Mouse (Mus musculus) bone marrow, adult 2 months (tissue): ENCODE results near the gene Wtap. TPM values are rescaled to one million over a fixed set of nuclear protein-coding genes. Genes with fewer than 3 reads are reported as not detected.

Experiments
- H3K27ac ChIP-seq: fragments of 200-500 bp; 2 replicates; pipeline ENCODE4 v1.5.1; 2012; ENCODE audit warnings: low read depth, mild to moderate bottlenecking, control low read depth, inconsistent platforms, low read length; ENCODE audit not compliant: control insufficient read depth, poor library complexity, insufficient read depth
- H3K4me1 ChIP-seq: fragments of 200-500 bp; 2 replicates; pipeline ENCODE4 v1.6.1; 2011; ENCODE audit warnings: low read length; ENCODE audit not compliant: control insufficient read depth, insufficient read depth
- H3K4me3 ChIP-seq: fragments of 200-500 bp; replicated peaks from 2 replicates; pipeline ENCODE3; 2011; ENCODE audit warnings: mild to moderate bottlenecking, low read depth, low read length, control low read depth; ENCODE audit not compliant: control insufficient read depth
- CTCF ChIP-seq: fragments of 200-500 bp; IDR thresholded peaks from 2 replicates; pipeline ENCODE4 v1.5.1; 2011; ENCODE audit warnings: low read length, control low read depth; ENCODE audit not compliant: control insufficient read depth, insufficient read depth
- POLR2A ChIP-seq: fragments of 200-500 bp; IDR thresholded peaks from 2 replicates; pipeline ENCODE4 v1.6.1; 2011; ENCODE audit warnings: low read depth, mild to moderate bottlenecking, control low read depth, low read length, borderline replicate concordance; ENCODE audit not compliant: control insufficient read depth
- WGBS: fragments of 180-500 bp; shearing (Covaris S2); methylation state at CpG from one replicate; pipeline ENCODE4 v1.1.7; 2018; 5-methylcytosine and 5-hydroxymethylcytosine counted together
- polyA plus RNA-seq: library from polyadenylated mRNA; stranded (reverse); fragments of >200 nt; gene quantifications from 2 replicates; pipeline ENCODE4 v1.2.4, GENCODE M21; 2011; ENCODE audit warnings: low replicate concordance; ENCODE audit not compliant: missing spikeins, insufficient read depth, insufficient read length

Wtap gene
- polyA plus RNA-seq, 1 experiment: 67.4 TPM

DNA sequence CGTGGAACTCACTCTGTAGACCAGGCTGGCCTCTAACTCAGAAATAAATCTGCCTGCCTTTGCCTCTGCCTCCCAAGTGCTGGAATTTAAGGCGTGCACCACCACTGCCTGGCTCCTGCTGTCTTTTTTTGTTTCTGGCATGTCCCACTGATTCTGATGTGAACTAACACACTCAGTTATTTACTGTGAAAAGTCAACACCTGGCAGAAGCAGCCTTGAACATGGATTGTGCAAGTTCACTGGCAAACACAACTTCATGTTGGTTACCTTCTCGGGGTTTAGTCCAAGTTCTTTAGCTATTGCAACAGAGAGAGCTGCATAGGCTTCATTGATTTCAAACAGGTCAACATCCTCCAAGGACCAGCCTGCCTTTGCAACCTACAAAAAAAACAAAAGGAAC is 69.0 kb downstream of the Wtap start:
- no peak overlapping the region for H3K27ac ChIP-seq
- 73% methylated on average over 3 of the region's 3 CpGs for WGBS
- no peaks in the 10 kb centered on the region for H3K4me1 ChIP-seq
- H3K4me3 ChIP-seq: no peak overlapping the region
- no peak for TF ChIP-seq CTCF
- TF ChIP-seq POLR2A: no peak

DNA sequence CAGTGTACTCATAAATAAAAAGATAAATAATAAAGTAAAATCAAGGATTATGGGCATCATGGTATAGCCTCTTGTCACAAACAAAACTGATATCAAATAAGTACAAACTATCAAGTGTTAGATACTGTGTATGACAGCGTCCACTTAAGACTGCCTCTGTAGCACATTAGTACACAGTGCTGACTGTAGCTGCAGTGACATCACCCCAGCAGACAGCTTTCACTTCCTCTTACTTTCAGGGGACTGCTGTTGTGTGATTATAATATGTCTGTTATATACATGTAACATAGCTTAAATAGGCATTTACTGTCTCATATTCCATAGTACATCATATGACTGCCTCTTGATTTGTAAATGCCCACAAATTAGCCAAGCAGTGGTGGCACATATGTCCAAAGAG is 72.9 kb downstream of the Wtap start:
- no peaks in the 10 kb centered on the region for H3K4me1 ChIP-seq
- H3K4me3 ChIP-seq: no peak overlapping the region
- TF ChIP-seq CTCF (no peak), POLR2A (no peak)
- 76% methylated on average over 1 of the region's 1 CpGs for WGBS
- H3K27ac ChIP-seq: no peak overlapping the region

Other genes with a start within 250 kb of the Wtap start
- gene Igf2r, start 224.5 kb downstream of the Wtap start, polyA plus RNA-seq: 2.5 and 8.3 TPM in 2 replicates
- not detected in 2 replicates for gene Mas1, start 126.0 kb downstream of the Wtap start, polyA plus RNA-seq
- not detected in 2 replicates for gene Mrgprh, start 118.1 kb downstream of the Wtap start, polyA plus RNA-seq
- gene Pnldc1, start 83.9 kb downstream of the Wtap start, polyA plus RNA-seq: 3.7 and 8.6 TPM in 2 replicates
- 120 and 188 TPM in 2 replicates for gene Tcp1, start 78.5 kb downstream of the Wtap start, polyA plus RNA-seq
- gene Mrpl18, start 77.8 kb downstream of the Wtap start, polyA plus RNA-seq: 34.1 and 37.8 TPM in 2 replicates
- 0.75 and 1.2 TPM in 2 replicates for gene Acat3, start 53.6 kb downstream of the Wtap start, polyA plus RNA-seq
- gene Acat2, start 33.4 kb downstream of the Wtap start, polyA plus RNA-seq: 10.8 and 17.1 TPM in 2 replicates
- 33.4 and 38.2 TPM in 2 replicates for gene Sod2, start 12.7 kb upstream of the Wtap start, polyA plus RNA-seq
- not detected in 2 replicates for gene Gpr31b, start 58.1 kb upstream of the Wtap start, polyA plus RNA-seq
- gene Tcp10b, start 66.9 kb upstream of the Wtap start, polyA plus RNA-seq: not detected in 2 replicates
- gene Unc93a, start 137.6 kb upstream of the Wtap start, polyA plus RNA-seq: not detected in 2 replicates
- not detected in 2 replicates for gene Smok2a, start 227.0 kb upstream of the Wtap start, polyA plus RNA-seq
- gene Smok2b, start 236.1 kb upstream of the Wtap start, polyA plus RNA-seq: not detected in 2 replicates